Mouse (Mus musculus): Measurements from ENCODE around the gene Gpc4.

Gpc4 gene

DNA sequence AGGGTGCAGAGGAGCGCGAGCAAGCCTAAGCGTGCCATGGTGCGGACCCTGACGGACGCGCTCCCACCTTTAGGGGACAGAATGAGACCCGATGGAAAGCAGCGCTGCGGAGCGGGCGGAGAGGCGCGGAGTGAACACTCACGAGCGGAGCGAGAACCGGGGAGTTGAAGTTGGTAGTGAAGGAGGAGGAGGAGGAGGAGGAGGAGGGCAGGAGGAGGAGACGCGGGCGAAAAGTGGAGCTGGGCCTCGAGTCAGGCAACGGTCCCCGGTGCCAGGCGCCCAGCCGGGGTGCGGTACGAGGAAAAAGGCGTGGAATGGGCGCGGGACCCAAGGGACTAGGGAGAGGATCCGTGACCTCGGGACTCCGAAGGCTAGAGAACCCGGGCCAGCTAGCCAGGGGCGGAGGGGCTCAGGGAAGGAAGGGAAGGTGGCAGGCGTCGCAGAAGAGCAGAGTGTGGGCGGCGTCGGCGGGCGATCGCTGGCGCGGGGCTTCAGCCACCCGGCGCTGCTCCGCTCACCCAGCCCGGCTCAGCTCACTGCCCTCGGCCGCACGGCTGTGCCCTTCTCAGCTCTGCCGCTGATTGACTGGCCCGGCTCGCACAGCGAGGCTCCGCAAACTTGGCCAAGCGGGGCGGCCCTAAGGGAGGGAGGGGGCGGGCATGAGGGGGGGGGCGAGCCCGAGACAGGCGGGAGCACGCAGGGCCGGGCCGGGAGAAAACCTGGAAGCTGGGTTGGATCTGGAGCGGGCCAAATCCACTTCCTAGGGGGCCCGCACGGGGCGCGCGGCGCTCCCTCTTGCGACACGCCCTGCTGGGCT, at the start of gene Gpc4:
Gene Gpc4 (minus strand): TSS at position 515 of the 817 bp plus-strand sequence.
- DNase-seq, result peak; percentile 3

DNA sequence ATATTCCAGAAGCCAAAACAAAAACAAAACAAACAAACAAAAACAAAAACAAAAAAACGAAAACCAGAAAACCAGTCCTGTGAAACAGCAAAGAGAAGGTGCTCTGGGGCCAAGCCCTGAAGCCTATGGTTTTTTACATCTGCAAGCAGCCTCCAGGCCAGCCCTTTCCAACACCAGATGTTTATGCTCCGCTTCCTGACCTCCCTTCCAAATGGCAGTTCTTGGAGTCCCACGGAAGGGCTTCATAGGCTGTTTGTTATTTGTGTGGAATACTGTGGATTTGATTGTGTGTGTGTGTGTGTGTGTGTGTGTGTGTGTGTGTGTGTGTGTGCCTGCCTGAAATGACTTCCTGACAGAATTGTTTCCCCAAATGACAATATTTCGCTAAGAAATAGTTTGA, 47.8 kb upstream of the Gpc4 start:
- DNase-seq, result no peak

DNA sequence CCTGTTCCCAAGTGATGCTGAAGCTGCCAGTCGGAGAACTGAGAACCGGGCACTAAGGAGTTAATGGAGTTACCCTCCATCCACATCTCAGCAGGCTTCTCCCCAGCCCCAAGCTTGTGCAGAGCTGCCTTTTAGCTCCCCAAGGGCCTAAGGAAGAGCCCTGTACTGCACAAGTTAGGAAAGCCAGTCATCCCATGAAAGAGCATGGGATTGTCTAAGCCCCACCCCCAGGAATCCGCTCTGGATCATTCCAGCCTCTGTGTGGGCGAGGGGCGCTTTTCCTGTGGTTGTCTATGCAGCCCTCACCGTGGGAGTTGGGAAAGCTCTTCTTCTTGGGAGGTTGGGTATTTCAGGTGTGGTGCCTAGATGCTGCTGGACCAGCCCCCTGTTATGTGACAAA, 34.8 kb upstream of the Gpc4 start:
- DNase-seq, result no peak

GRCm38 (mm10) chrX:52193311-52193968, 28.4 kb upstream of the Gpc4 start:
- no peak for DNase-seq

DNA sequence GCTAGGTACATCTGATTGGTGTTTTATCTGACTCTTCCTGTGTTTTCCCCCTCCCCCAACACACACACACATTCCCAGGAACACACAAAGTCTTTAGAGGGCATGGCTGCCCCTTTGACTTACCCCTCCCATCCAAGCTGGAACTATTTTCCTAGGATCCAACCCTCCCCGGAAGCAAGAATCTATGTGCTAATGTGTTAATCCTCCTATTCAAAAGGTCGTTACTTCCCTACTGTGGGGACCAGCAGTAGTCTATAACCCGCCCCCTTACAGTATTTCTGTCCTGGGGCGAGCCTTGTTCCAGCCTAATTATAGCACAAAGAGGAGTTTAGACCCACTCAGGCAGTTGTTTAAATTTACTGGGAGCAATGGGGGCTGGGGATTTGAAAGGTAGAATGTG, 24.0 kb upstream of the Gpc4 start:
- DNase-seq, result no peak

DNA sequence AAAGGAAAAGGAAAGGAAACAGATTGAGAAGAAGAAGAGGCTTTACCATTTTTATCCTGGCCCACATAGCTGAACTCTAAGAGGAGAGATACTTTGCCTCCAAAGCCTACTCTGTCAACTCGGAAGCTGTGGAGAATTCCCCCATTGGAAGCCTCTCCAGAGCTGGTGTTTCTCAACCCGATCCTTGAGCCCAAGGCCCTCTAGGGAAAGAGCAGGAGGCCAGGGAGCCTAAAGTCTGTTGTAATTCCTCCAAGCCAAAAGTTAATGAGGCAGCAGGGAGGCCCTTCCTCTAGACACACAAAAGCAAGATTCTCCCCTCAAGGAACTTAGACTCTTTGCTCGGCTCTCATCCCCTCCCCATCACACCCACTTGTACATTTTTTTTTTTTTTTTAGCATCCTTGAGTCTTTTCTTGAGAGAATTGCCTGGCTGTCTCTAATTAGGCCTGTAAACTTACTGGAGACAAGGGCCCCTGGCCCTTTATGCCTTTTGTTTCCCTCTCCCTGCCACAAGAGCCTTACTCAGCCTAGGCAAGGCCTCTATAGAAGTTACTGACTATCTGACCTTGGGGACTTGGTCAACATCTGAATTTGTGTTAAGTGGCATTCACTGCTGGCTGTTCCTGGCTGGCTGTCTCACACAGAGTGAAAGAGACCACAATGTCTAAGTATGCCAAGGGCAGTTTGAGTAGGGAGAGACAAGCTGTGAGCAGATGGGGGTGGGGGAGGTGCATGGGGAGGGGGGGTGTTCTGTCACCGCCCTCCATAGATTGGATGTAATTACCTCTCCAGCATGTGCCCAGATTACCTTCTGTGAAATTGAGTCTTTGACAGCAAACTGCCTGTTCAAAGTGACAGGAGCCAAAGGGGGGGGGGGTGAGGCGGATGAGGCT, 18.7 kb upstream of the Gpc4 start:
- no peak for DNase-seq

DNA sequence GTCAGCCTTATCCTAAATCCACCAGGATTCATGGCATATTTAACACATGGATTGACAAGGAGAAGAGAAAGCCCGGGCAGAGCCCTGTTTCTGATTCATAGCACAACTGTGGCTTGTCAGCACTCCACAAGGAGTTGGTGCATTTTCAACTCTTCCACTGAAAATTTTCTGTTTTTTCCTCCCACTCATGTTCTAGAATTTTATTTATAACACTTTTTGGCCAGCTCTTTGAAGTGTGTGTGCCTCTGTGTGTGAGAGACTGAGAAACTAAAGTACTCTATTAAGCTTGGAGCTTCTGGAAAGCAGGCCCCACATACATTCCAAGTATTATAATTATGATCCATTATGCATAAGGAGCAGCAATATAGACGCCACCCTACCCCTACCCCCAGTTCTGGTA, 16.3 kb upstream of the Gpc4 start:
- DNase-seq, result no peak

- DNase-seq, result no peak
Measured at GRCm38 (mm10) chrX:52177067-52177466, 12.0 kb upstream of the Gpc4 start.

DNA sequence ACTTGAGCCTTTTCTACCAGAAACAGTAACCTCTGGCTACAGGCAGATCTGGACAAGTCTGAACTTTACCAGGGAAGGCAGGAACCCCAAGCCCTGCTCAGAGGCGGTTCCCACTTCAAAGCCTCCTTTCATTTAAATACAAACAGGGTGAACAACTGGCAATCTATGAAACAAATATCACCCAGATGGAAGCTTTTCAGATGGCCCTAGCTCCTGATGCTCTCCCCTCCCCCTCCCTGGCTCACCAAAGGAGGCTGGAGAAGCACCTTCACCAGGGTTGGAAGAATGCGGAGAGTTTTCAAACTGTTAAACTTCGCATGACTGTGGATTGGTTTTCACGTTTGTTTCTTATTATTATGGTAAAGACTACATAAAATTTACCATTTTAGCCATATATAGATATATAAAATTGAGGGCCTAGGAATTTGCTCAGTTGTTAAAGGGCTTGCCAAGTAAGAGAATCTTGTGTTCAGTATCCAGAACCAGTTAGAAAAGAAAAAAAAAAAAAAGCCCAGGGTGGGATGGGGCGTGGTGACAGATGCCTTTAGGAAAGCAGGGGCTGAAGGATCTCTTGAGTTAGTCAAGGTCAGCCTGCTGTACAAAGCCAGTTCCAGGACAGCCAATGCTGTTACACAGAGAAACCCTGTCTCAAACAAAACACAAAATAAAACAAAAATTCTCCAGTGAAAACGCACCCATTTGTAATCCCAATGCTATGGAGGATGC, 2.6 kb upstream of the Gpc4 start:
- DNase-seq, result no peak

- DNase-seq, result no peak
Measured at GRCm38 (mm10) chrX:52165555-52165938, 495 bp upstream of the Gpc4 start.

GRCm38 (mm10) chrX:52164134-52164737, 816 bp downstream of the Gpc4 start:
- no peak for DNase-seq

DNA sequence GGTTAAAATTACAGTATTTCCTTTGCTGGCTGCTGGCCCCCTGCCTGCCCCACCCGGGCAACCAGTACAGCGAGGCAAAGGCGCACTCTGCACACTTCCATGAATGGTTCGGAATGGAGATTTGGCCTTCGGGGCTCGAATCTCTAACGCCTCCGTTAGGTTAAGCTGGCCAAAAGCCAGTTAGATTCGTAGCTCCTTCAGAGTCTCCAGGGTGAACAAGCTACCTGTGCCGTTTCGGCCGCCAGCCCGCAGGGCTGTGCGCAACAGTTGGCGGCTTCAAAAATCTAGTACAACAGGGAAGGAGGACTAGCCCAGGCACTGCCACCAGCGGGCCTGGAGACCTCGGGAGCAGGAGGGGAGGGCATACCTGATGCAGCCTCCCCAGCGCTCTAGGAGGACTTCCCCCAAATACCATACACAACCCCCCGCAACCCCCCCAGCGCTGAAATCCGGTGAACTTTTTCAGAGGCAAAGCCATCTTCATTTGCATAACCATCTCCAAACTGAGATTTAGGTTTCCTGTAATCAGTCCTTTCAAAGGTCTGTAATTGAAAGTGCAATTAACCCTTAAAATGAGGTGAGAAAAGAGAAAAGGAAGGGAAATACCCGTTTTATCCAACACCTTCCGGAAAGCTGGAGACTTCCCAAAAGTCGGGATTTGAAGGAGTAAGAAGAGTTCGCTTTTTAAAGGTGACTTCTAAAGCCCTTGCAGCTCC, 1.5 kb downstream of the Gpc4 start:
- DNase-seq, result no peak

- DNase-seq, result no peak
Measured at GRCm38 (mm10) chrX:52162756-52163155, 2.3 kb downstream of the Gpc4 start.

- no peak for DNase-seq
Measured at GRCm38 (mm10) chrX:52162206-52162605, 2.8 kb downstream of the Gpc4 start.

DNA sequence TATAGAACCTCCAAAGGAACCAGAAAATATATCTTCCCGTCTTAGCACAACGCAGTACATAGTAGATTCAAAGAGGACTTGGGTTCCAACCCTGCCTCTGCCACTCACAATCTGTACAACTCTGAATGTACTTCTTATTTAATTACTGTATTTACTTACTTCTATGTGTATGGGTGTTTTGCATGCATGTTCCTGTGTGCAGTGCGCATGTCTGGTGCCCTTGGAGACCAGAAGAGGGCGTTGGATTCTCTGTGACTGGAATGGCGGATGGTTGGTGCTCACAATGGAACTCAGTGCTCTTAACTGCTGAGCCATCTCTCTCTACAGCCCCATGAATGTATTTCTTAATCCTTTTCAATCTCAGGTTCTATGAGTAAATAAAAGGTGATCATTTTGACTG, 5.4 kb downstream of the Gpc4 start:
- DNase-seq, result no peak

DNA sequence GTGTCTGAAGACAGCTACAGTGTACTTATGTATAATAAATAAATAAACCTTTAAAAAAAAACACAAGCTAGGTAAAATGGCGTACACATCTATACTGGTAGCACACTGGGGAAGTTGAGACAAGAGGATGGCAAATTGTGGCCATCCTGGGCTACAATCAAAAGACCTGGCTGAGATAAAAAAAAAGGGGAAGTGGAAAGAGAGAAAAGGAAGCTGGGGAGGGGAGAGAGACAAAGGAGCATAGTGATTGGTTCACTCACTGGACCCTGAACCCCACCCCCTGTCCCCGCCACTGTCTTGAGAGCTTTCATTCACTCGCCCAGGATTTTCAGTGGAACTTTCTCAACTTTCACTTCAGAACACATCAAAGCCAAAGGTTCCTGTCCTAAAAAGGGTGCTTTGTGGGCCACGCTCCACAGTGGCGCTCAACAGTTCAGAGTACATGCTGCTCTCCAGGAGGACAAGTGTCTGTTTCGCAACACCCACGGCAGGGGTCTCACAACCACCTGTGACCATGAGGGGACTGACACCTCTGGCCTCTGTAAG, 9.6 kb downstream of the Gpc4 start:
- no peak for DNase-seq

GRCm38 (mm10) chrX:52154821-52155220, 10.2 kb downstream of the Gpc4 start:
- DNase-seq, result no peak

DNA sequence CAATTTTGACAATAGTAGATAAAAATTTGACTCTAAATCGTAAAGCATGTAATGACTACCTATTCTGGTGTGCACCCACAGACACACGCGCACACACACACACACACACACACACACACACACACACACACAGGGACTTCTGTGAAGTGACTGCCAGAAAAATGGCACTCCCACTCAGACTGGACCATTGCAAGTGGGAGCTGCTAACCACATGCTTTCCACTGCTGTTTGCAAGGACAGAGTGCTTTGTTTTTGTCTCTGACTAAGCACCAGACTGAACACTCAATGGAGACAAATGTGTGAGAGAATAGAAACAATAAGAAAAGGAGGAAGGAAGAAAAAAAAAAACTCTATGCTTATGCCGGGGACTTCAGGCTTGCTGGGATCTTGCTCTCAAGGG, 11.6 kb downstream of the Gpc4 start:
- DNase-seq, result no peak

- no peak for DNase-seq
Measured at GRCm38 (mm10) chrX:52152961-52153360, 12.1 kb downstream of the Gpc4 start.

DNA sequence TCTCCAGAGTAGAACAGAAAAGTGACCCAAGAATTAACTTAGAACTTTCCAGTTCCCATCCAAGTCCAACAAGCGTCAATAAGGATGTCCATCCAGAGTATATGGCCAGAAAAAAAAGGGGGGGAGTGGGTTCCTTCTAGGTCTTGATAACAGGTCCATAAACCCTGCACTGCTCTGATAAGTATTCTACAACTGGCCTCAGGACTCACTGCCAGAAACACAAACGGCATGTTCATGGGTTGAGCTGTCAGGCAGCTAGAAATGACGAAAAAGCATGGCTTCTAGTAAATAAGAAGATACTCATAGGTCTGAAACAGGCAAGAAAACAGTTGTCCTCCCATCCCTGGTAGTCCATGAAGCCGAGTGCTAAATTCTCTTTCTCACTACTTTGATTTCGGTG, 13.5 kb downstream of the Gpc4 start:
- DNase-seq, result no peak

- no peak for DNase-seq
Measured at GRCm38 (mm10) chrX:52151100-52151499, 14.0 kb downstream of the Gpc4 start.

Data from cerebellum, adult 9-11 months (tissue).